Mouse (Mus musculus): ENCODE results near the gene Slc25a22.

The Slc25a22 gene

DNA sequence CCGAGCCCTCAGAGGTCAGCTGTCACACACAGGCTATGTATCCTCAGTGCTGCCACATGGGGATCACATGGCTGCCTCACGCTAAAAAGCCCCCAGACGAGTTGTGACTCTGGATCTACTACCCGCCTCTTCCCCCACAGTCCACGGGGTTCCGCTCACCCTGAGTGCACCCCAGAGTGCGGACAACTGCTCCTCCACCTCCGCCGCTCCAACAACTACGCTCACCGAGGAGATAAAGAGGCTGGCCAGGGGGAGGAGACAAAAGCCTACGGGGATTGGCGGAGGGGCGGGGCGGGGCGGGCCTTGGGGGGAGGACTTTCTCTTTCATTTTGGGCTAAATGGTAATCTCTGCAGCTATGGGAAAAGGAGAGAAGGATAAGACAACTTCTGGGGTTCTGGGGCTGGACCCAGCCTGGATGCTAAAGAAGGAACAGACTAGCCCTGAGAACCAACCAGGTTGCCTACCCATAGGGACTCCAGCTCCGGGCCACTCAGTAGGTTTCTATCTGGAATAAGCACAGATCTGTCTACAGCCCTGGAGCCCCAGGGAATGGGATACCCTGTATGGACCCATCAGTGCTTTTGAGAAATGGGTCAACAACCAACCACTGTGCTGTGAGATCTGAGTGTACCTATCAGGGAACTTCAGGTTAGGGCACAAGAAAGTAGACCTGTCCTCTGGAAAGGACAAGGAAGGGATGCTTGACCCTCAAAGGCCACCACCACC, 2.4 kb downstream of the Slc25a22 start:
- DNase-seq (ENCODE audit: low read depth, low spot score) = peak; percentile 83

DNA sequence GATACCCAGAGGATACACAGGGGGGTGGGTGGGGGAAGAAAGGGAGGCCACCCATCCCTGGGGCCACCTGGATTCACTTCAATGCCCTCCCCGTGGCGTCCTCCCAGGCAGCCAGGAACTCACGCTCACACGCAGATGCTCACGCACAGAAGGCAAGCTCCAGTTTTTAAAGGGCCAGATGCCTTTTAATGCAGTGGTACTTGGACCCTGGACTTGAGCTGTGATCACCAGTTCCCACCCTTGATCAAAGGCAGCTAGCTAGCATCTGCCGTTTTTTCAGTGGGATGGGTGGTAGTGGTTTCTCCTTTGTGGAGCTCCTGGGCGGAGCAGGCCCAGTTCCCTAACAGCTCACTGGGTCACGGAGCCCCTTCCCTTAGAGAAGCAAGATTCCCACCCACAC, 3.2 kb downstream of the Slc25a22 start:
- peak; percentile 55 for DNase-seq (ENCODE audit: low read depth, low spot score)

DNA sequence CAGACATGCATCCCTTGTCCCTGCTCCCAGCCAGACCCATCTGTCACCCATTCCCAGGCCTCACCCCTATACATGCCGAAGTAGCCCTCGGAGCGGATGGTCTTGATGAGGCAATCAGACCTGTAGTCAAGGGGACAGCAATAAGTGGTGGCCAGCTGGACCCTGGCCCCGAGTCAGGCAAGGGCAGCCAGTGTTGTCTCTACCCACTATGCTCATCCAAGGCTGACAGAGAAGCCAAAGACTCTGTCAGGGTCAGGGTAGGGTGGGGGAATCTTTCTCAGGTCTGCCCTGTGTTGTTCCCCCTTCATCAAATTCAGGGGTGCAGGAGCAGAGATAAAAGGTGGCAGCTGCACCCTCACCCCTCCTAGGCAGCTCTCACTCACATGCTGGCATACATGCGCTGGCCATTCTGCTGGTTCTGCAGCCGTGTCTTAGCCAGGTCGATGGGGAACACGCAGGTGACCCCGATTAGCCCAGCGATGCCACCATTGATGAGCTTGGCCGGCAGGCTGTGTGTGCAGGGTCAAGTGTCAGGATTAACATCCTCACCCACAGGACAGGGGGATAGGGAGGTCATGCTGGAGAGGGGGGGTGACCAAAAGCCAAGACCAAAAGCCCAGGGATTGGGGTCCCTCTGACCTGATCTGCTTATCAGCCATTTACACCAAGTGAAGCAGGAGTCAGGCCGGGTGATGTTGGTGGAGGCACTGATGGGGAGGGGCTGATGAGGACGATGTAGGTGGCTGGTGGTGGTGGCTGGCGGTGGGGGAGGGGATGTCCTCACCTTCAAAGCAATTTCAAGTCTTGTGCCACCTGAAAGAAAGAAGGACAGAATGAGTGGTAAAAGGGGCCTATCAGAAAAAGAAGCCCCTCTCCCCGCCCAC, 3.9 kb downstream of the Slc25a22 start:
- DNase-seq (ENCODE audit: low read depth, low spot score) = no peak

DNA sequence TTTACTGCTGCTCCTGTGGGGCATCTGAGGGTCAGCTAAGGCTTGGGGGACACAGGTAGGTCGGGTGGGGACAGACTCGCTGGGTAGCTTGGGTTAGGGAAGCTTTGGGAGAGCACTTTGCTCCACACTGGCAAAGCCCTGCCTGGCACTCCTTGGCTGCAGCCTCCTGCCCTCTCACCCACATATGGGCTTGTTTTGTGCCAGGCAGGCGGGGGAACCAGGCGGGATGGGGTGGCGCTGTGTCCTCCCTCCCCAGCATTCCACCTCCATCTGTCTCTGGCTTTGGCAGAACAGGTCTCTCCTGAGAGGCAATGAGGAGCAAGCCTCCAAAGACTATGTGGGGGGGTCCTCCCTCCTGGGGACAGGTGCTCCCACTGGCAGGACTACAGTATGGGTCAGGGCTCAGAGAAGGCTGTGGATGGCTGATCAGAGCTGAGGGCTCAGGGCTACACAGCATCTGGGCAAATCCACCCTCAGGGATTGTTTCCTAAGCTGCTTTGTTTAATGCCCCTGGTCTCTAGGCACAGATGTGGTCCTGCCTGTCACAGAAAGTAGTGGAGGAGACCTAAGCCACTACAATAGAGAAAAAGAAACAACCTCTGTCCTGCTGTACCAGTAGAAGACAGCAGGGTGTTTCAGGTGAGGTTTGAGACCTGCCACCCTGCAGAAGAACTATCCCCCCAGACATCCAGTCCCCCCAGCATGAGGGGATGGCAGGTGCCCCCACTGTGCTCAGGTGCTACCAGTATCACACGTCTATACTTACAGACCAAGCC, 4.8 kb downstream of the Slc25a22 start:
- DNase-seq (ENCODE audit: low read depth, low spot score) = no peak

DNA sequence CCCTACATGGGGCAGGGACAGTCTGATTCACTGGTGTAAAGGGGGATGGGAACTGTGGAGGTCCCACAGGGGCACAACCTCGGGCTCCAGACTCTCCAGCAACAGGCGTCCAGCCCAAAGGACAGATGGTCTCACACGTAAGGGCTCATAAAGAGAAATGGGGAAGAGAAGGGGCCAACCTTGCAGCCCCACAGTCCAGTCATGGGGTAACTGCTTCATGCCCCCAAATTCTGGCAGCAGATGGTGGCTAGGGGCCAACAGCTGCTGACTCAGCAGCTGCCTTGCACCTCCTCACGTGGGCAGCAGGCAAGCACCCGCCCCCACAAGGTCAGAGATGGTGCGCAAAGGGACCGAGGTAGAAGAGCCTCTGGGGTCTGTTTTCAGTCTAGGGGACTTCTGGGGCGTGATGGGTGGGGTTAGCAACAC, 5.5 kb downstream of the Slc25a22 start:
- DNase-seq (ENCODE audit: low read depth, low spot score) = no peak

DNA sequence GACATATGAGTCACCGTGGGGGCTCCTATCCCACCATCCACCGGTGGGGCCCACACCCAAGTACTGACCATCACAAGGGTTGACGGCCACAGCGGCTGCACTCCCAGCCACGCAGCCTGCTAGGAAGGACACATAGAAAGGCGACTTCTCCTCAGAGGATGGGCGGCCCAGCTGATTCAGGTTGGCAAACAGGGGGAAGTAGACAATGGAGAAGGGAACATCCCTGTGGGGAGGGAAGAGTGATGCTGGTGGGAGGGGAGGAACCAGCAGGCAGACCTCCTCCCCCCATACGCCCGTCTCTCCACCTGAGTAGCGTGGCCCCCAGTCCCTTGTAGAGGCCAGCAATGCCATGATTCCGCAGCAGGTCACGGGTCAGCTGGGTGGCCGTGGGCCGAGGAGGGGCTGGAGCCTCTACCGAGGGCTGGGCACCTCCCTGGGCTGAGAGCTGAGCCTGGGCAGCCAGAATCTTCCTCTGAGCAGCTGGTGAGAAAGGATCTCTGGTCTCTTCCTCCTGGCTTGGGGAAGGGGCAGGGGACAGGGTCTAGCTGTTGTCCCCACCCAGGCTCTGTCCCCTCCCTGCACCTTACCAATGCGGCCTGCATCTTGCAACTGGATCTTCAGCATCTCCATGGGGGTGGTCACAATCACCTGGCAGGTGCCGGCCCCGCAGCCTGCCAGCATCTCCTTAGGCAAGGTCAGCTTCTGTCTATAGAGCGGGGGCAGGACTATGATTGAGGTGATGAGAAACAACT, 6.1 kb downstream of the Slc25a22 start:
- no peak for DNase-seq (ENCODE audit: low read depth, low spot score)

DNA sequence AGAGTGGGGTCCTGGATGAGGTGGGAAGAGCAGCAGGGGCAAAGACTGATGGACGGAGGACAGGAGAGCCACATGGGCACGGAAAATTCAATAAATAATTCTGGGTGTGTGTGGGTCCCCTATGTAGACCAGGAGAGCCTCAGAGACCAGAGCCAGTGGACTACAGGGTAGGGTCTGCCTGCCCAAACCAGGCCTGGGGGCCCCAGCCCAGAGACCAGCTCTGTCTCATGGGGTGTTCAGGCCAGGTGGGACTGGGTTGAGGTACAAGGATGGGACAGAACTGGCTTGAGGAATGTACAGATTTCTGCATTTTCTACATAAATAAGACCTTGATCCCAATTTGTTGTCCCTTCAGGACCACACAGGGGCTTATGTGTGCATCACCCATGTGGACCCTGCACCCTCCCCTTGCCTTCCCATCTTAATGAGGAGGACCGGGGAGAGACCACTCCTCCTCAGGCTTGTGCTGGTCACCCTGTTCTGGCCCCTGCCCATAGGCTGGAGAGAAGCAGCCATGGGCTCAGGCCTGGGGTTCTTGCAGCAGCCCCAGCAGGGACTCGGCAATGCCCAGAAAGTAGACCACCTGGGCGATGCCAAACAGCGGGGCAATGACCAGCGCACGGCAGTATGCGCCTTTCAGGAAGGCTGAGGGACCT, 7.0 kb downstream of the Slc25a22 start:
- no peak for DNase-seq (ENCODE audit: low read depth, low spot score)

DNA sequence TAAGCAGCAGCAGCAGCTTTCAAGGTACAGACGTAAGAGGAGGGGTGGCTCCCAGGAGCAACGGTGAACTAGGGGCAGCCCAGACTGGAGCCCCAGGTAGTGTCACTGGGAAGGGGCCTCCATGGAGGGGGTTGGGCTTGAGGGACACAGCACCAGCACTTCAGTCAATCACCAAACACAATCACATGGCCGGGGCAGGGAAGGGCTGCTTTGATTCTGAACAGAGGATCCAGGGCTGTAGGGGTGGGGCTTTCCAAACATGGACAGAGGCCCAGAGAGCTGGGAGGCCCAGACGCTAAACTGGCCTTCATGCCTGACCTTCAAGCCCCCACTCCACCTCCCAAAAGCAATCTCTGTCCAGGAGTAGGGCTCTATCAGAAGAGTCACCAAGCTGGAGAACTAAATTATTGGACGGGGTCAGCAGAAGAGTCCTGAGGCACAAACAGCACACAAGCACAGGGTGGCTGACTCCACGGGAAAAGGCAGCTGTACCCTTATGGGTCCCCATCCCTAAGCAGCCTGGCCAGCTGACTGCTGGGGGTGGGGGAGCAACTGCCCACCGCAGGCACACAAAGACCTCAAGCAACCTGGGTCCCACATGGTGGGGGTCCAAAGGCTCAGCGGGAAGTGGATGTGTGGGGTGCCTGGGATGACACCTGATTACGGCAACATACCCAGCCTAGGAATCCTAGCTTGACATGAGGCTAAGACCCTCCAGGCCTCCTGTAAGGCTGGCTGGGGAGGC, 7.7 kb downstream of the Slc25a22 start:
- no peak for DNase-seq (ENCODE audit: low read depth, low spot score)

DNA sequence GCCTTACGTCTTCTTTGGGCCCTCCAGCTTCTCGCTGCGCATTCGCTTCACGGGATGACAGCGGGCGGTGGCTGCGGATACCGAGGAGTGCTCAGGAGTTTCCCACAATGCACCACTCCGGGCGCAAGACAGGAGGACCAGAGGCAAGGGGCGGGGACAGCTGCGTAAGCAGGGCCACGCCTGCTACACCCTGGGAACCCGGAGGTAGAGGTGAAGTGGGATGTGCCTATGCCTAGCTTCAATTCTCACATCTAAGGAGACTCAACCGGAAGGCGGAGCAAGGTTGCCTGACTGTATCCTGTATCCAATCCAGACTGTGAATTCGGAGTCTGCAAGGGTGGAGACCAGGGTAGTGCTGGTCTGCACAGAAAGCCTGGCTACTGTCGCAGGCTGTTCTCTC, 8.4 kb downstream of the Slc25a22 start, which contains the start of gene Cend1:
Gene Cend1 (minus strand): TSS at position 182 of the 400 bp plus-strand sequence.
- DNase-seq (ENCODE audit: low read depth, low spot score) = peak; percentile 39

DNA sequence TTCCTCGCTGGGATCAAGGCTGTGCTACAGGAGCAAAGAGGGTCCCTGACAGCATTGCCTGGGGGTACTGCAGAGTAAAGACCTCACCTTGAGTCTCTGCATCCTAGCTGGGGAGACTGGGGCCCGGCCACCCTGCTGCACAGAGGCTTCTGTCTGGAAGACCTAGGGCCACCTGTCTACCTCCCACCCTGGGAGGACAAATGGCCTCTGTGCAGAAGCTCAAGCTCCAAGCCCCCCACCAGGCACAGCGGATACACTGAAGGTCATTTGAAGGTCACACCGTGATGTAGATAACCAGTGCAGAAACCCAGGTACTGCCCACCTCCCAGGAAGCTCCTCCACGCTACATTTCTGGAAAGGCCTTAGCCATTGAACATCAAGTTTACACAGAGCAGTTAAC, 9.0 kb downstream of the Slc25a22 start:
- no peak for DNase-seq (ENCODE audit: low read depth, low spot score)

DNA sequence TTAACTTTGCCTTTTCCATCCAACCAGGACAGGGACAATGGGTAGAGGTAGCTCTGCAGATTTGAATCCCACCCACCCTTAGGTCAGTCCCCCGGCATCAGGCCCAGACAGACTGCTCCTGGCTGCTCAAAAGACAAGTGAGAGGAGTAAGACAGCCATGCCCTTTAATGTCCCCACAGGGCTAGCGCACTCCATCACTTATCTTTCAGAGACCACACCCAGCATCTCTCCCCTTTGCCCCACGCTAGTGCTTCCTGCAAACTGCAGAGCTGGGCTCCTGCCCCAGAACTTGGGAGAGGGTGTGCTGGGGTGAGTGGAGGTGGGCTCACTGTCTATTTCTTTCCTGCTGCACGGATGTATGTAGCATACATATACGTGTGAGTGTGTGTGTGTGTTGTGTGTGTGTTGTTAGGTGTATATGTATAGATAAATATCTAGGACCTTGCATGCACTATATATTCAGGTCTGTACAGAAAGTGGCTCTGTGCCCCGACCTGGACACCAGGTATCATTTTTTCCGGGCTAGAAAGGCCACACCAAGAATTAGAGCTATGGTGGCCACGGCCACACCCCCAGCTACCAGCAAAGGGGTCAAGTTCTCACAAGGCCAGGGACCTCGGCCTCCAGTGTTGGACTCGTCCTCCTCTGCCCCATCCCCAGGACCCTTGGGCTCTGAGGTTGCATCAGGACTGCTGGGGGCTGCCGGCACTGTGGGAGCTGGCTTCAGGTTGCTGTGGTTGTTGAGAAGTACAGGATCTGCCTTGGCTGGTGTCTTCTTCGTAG, 10.6 kb downstream of the Slc25a22 start:
- no peak for DNase-seq (ENCODE audit: low read depth, low spot score)

DNA sequence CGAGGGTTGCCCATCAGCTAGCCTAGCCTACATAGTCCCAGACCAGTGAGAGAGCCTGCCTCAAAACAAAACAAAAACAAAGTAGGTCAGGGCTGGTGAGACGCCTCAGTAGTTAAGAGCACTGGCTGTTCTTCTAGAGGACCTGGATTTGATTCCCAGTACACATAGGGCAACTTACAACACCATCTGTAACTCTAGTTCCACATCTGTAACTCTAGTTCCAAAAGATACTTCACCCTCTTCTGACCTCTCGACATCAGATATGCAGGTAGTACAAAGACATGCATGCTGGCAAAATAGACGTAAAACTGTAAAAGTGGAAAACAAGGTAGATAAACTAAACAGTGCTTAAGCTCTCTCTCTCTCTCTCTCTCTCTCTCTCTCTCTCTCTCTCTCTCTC, 13.9 kb downstream of the Slc25a22 start:
- DNase-seq (ENCODE audit: low read depth, low spot score) = no peak

DNA sequence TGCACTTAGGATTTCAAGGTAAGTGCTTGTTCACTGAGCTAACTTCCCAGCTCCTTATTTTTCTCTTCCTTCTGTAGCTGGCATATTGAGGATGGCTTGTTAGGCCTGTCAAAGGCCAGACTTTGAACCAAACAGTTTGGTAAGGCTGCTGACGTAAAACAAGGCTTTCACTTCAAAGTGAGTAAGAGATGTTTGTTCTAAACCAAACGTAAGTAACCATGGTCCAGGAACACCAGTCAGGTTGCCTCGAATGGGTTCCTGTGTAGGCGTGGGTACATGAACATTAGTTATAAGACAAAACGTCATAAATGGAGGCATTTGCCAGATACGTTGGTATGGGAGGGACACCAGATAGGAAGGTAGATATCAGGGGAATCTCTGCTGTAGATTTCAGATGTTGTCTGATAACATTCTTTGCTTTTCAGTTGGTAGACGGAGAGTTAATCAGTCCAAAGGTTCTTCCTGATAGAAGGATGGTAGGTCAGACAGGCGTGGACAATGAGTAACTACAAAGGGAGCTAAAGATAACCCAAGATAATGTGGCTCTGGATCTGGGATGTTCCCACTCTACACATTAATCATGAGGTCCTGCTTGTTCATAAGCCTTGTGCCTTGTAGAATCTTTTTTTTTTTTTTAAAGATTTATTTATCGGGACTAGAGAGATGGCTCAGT, 17.5 kb downstream of the Slc25a22 start:
- DNase-seq (ENCODE audit: low read depth, low spot score) = no peak

DNA sequence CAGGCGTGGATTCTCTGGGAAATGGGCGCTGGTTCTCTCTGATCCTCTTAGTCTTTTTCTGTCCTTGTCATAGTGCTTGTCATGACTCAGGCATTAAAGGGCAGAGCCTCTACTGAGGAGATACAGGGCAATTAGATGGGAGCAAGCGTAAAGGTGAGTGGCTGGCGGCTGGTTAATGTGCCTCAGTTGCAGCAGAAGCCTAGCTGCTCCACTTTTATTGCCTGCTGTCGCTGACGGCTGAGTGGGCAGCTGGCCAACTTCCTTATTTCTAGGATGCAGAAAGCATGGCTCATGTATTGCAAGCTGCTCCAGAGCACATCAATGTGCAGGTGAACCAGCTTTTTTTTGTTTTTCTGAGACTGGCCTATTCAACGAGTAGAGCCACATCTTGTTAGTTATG, 18.7 kb downstream of the Slc25a22 start:
- no peak for DNase-seq (ENCODE audit: low read depth, low spot score)

DNA sequence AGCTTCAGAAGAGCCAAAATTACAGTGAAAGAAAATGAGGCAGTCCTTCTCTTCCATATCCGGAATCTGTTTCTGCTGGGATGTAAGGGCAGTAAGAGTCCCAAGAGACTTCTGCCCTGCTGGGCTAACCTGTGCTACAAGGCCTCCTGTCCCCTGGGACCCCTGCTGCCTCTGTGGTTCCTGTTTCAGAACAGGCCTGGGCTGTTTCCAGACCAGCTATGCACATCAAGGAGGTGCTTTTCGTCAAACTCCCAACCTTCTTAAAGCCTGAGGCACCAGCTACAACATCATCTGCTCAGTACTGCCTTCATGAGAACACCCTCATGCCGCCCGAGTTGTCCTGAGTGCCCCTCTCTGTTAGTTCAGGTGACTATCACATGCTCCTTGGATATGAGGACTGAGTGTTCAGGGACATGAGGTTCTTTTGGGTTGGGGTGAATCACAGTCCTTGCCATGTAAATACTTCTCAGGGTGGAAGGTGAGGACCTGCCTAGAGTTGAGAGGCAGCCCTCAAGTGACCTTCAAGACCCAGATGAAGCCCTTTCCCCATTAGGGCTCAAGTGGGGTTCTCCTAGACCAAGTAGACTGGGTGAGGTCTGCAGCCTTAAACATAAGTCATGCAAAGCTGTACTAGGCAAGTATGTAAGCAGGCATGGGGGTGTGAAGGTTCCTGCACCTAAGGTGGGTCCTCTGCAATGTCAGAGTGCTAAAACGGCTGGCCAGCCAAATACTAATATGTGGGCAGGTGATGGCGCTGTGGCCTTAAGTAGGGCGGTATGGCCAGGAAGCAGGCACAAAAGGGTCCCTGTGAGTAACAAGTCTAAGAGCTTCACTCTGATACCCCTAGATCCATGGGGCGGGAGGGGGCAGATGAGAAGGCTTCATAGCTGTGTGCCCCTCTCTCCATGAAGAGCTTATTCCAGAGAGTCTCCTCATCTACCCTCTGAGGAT, 19.7 kb downstream of the Slc25a22 start:
- DNase-seq (ENCODE audit: low read depth, low spot score) = no peak

DNA sequence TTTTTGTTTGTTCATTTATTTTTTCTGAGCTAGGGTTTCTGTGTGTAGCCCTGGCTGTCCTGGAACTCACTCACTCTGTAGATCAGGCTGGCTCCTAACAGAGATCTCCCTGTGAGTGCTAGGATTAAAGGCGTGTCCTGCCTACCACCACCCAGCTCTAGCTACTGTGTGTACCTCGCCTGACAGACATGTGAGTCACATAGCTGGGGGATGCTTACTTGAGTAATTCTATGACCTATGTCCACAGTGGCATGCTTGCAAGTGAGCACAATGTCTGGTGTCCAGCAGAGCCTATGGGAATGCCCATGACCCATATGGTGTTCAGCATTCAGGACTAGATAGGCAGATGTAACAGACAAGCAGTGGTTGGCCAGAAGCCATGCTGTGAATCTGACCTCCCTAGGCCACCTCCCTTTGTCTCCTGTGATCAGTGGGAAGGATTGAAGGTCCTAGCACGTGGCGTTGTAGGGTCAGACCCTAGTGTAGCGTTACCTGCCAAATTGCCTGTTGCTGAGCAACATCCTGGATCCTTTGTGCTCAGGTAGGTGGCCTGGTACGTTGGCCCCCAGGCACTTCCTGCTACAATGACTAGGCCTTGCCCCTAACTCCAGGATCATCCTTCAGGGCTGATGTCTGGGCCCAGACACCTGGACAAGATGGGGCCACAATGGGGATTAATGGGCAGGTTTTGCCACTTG, 21.4 kb downstream of the Slc25a22 start:
- no peak for DNase-seq (ENCODE audit: low read depth, low spot score)

Measured in CD4-positive helper T cell, adult 2 months (primary cell).